Mouse (Mus musculus): ENCODE measurements around the gene Mb21d2. TPM values are rescaled to one million over a fixed set of nuclear protein-coding genes. Genes with fewer than 3 reads are reported as not detected.

Gene Mb21d2
- total RNA-seq, 2 experiments from 2014 or later, result 7.5 to 10.3 TPM

- DNase-seq, result no peak
- intact Hi-C loops (cut with DNase I), result no loop called here
These were observed 60.6 kb downstream of the Mb21d2 start for GRCm38 (mm10) chr16:28868864-28869263.

- DNase-seq, result no peak
These were observed 62.7 kb downstream of the Mb21d2 start for GRCm38 (mm10) chr16:28866584-28867295.

GRCm38 (mm10) chr16:28863616-28864015 is 65.9 kb downstream of the Mb21d2 start:
- DNase-seq, result no peak
- intact Hi-C loops (cut with DNase I), result no loop called here

More at GRCm38 (mm10) chr16:28866584-28867295, 62.7 kb downstream of the Mb21d2 start:
- intact Hi-C loops (cut with DNase I), result no loop called here

- no peak for DNase-seq
- intact Hi-C loops (cut with DNase I), result no loop called here
These were observed 67.4 kb downstream of the Mb21d2 start for GRCm38 (mm10) chr16:28862093-28862492.

GRCm38 (mm10) chr16:28859678-28860077 is 69.8 kb downstream of the Mb21d2 start:
- intact Hi-C loops (cut with DNase I), result no loop called here
- DNase-seq, result no peak

- intact Hi-C loops (cut with DNase I), result no loop called here
These were observed 70.5 kb downstream of the Mb21d2 start for GRCm38 (mm10) chr16:28859009-28859288.

GRCm38 (mm10) chr16:28858210-28859008 is 71.1 kb downstream of the Mb21d2 start:
- no peak for DNase-seq
- intact Hi-C loops (cut with DNase I), result no loop called here

More at GRCm38 (mm10) chr16:28859009-28859288, 70.5 kb downstream of the Mb21d2 start:
- DNase-seq, result no peak

GRCm38 (mm10) chr16:28851409-28851821 is 78.1 kb downstream of the Mb21d2 start:
- no peak for DNase-seq
- intact Hi-C loops (cut with DNase I), result no loop called here

- intact Hi-C loops (cut with DNase I), result no loop called here
- no peak for DNase-seq
These were observed 78.6 kb downstream of the Mb21d2 start for GRCm38 (mm10) chr16:28850881-28851280.

- DNase-seq, result no peak
- intact Hi-C loops (cut with DNase I), result no loop called here
These were observed 83.3 kb downstream of the Mb21d2 start for GRCm38 (mm10) chr16:28846123-28846522.

GRCm38 (mm10) chr16:28845336-28845735 is 84.1 kb downstream of the Mb21d2 start:
- DNase-seq, result no peak
- intact Hi-C loops (cut with DNase I), result no loop called here

- no peak for DNase-seq
- intact Hi-C loops (cut with DNase I), result loop anchor here (2.0 kb wide), 1 partner anchor 88 kb away; the partner anchor contains the start of gene Mb21d2
These were observed 88.4 kb downstream of the Mb21d2 start for GRCm38 (mm10) chr16:28841102-28841501.

GRCm38 (mm10) chr16:28840075-28840974 is 89.1 kb downstream of the Mb21d2 start:
- peak; percentile 70 to 74 for DNase-seq
- intact Hi-C loops (cut with DNase I), result loop anchor here (1.0 to 2.0 kb wide), 2 partner anchors 88 to 193 kb away; partner anchors contain the start of gene Mb21d2

GRCm38 (mm10) chr16:28839575-28839974 is 89.9 kb downstream of the Mb21d2 start:
- intact Hi-C loops (cut with DNase I), result loop anchor here (5.0 to 10.0 kb wide), 2 partner anchors 595 to 738 kb away; partner anchors contain the start of gene Opa1

GRCm38 (mm10) chr16:28838016-28838415 is 91.5 kb downstream of the Mb21d2 start:
- DNase-seq, result peak; percentile 46 to 72
- intact Hi-C loops (cut with DNase I), result loop anchor here (1.0 to 10.0 kb wide), 3 partner anchors 597 to 739 kb away; partner anchors contain the start of gene Opa1

More at GRCm38 (mm10) chr16:28839575-28839974, 89.9 kb downstream of the Mb21d2 start:
- DNase-seq, result no peak

- intact Hi-C loops (cut with DNase I), result loop anchor here (10.0 kb wide), 1 partner anchor 603 kb away; no protein-coding TSS in a partner anchor
- no peak for DNase-seq
These were observed 97.3 kb downstream of the Mb21d2 start for GRCm38 (mm10) chr16:28832085-28832635.

GRCm38 (mm10) chr16:28829263-28829955 is 100.1 kb downstream of the Mb21d2 start:
- DNase-seq, result no peak
- intact Hi-C loops (cut with DNase I), result no loop called here

- intact Hi-C loops (cut with DNase I), result no loop called here
- DNase-seq, result no peak
These were observed 104.7 kb downstream of the Mb21d2 start for GRCm38 (mm10) chr16:28824781-28825180.

- DNase-seq, result no peak
- intact Hi-C loops (cut with DNase I), result no loop called here
These were observed 107.7 kb downstream of the Mb21d2 start for GRCm38 (mm10) chr16:28821774-28822173.
